Mouse (Mus musculus): ENCODE results near the gene Cdk5r2. TPM values are rescaled to one million over a fixed set of nuclear protein-coding genes. Genes with fewer than 3 reads are reported as not detected.

Cdk5r2 gene
- 0.25 TPM in 1 of 2 replicates, not detected in the other for polyA plus RNA-seq (2012; ENCODE audit: low replicate concordance)

DNA sequence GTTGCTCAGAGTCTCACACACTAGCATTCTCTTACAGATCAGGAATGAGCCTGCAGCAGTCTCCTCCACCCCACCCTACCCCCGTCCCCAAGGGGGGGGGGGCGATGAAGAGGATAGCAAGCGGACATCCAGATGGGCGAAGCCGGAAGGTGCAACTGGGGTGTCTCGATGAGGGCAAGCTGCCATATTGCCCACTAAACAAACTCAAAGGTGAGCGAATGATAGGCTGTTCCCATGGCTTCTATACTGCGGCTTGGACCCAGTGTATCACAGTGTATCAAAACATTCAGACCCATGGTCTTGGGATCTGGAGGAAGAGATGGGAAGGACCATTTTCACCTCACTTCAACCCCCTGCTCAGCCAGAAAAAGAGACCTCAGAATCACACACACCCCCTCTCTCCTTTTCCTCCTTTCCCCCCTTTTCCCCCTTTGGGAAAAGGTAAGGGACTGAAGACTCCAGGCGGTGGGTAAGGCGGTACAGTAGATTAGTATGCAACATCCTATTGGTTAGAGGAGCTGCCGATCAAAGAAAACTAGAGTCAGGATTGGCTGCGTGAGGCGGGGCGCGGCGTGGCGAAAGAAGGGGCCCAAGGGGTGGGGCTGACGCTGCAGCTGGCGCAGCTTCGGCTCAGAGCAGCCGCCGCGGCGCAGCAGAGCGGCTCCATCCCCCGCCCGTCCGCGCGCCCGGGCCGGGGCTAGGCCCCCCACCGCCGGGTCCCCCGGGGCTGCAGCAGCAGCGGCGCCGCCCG lies at the start of gene Cdk5r2:
Gene Cdk5r2 (plus strand): TSS at position 629 of the 751 bp plus-strand sequence.

DNA sequence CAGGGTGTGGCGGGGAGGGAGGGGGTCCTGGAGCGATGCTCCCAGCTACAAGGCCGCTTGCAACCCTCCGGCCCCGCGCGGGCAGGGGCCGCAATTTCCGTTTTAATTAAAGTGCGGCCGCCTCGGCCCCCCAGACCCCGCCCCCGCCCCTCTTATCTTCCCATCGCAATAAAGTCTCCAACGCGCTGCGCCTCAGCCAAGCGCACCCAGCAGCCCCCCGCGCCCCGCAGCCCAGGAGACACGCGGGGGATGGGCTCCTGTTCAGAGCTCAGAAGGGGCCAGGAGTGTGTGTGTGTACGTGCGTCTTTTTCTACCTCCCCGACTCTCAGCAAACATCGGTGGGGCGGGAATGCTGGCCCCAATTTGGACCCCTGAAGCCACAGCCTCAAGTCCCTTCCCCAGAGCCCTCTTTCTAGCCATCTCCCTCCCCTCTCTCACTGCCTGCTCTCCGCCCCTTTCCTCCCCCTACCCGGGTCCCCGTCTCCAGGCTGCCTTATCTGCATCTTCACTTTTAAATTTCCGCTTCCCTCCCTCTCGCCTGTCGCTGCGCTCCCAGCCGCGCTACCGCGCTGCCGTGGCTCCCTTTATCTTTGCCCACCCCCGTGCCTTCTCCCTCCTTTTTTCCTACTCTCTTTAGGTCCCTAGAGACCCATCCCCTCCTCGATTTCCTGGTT lies 30.8 kb downstream of the Cdk5r2 start, which contains the start of gene Fev:
Gene Fev (minus strand): TSS at position 51 of the 674 bp plus-strand sequence.

DNA sequence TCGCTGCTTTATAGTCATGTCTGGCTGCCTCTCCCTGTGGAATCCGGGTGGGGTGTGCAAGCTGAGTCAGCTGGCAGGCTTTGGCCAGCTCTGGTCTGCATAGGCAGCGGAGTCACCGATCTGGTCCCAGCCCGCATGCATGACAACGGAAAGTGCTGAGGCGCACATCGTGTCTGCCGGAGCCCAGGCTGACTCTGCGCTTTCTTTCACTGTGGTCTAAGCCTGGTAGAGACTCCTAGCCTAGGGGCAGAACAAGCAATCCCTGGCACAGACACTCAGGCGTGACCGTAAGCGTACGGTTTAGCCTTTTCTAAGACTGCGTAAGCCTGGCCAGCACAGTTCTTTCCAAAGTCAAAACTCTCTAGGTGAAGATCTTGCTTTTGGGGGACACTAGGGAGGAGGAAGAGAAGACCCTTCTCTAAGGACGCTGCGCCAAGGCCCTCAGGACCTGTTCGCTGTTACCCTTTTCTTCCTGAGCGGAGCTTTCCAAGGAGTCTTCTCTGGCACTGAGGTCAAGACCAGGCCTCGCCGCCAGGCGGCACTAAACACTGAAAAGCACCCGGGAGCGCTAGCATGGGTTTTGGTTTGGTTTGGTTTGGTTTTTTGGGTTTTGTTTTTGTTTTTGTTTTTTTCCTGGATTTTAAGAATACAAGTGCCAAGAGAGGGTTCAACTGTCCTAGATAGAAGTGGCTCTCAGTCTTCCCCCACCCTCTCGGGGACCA lies 38.6 kb downstream of the Cdk5r2 start, which contains the start of gene Cryba2:
Gene Cryba2 (minus strand): TSS at position 10 of the 722 bp plus-strand sequence.

Other genes with a start within 250 kb of the Cdk5r2 start
- gene Ttll4, start 193.2 kb upstream of the Cdk5r2 start, polyA plus RNA-seq (2012; ENCODE audit: low replicate concordance) = 7.5 and 16.3 TPM in 2 replicates
- 13.6 and 32.4 TPM in 2 replicates for gene Cyp27a1, start 141.4 kb upstream of the Cdk5r2 start, polyA plus RNA-seq (2012; ENCODE audit: low replicate concordance)
- gene Prkag3, start 105.7 kb upstream of the Cdk5r2 start, polyA plus RNA-seq (2012; ENCODE audit: low replicate concordance) = not detected in 2 replicates
- gene Wnt6, start 83.0 kb upstream of the Cdk5r2 start, polyA plus RNA-seq (2012; ENCODE audit: low replicate concordance) = 0.53 and 1.2 TPM in 2 replicates
- 10.1 and 14.9 TPM in 2 replicates for gene Wnt10a, start 63.4 kb upstream of the Cdk5r2 start, polyA plus RNA-seq (2012; ENCODE audit: low replicate concordance)
- gene Fev, start 30.5 kb downstream of the Cdk5r2 start, polyA plus RNA-seq (2012; ENCODE audit: low replicate concordance) = not detected in 2 replicates
- not detected in 2 replicates for gene Cryba2, start 38.2 kb downstream of the Cdk5r2 start, polyA plus RNA-seq (2012; ENCODE audit: low replicate concordance)
- gene Cfap65, start 80.7 kb downstream of the Cdk5r2 start, polyA plus RNA-seq (2012; ENCODE audit: low replicate concordance) = not detected in 2 replicates
- 0.16 and 0.45 TPM in 2 replicates for gene Ihh, start 96.7 kb downstream of the Cdk5r2 start, polyA plus RNA-seq (2012; ENCODE audit: low replicate concordance)

Measured in hematopoietic multipotent progenitor cell, adult 10-12 weeks (in vitro differentiated cells).